Mouse (Mus musculus) Patski (cell line): ENCODE measurements around the gene Gm9903. TPM values are rescaled to one million over a fixed set of nuclear protein-coding genes. Genes with fewer than 3 reads are reported as not detected.
A peak's percentile ranks its signal among the peaks of the same experiment; 100 is the strongest.

Experiments used
- ATAC-seq: fragments of 100-300 bp; one replicate; pipeline ENCODE4 v1.8.0; 2021
- CTCF ChIA-PET: fragments of 350-600 bp; sonication (Branson Sonifier 250); formaldehyde crosslinking; loops from one replicate; lab custom pipeline; 2022; ENCODE audit warnings: inconsistent platforms; lab: Charles Lee
- POLR2A ChIA-PET: fragments of 350-600 bp; sonication (Branson Sonifier 250); formaldehyde crosslinking; loops from one replicate; lab custom pipeline; 2022; ENCODE audit warnings: antibody characterized with exemption, inconsistent platforms; lab: Charles Lee
- DNase-seq: peaks from one replicate; pipeline ENCODE4 v3.0.0-alpha.2; 2011; ENCODE audit warnings: low read depth, low spot score
- H3K27me3 ChIP-seq: fragments of 371-371 bp; one replicate; pipeline ENCODE4 v1.5.1; 2021
- CTCF ChIP-seq: fragments of 100-300 bp; IDR thresholded peaks from one replicate; pipeline ENCODE4 v1.5.1; 2021
- in situ Hi-C: fragments of 300-500 bp; cut with MboI; formaldehyde crosslinking; loops from 3 replicates; pipeline ENCODE4 v1.11.1; 2018; ENCODE audit warnings: low pct_unique_long_range_greater_than_20kb, mixed read lengths
- polyA plus RNA-seq: library from polyadenylated mRNA; unstranded; gene quantifications from one replicate; pipeline ENCODE4 v1.2.3, GENCODE M21; 2021

The Gm9903 gene
- polyA plus RNA-seq, 1 experiment from 2014 or later, result 0.56 TPM

- ATAC-seq, result no peak
- no peaks in the 10 kb centered on the region for H3K27me3 ChIP-seq
Observed at GRCm38 (mm10) chr5:33637606-33638350, 8.1 kb downstream of the Gm9903 start.

GRCm38 (mm10) chr5:33638826-33639225, 9.1 kb downstream of the Gm9903 start:
- DNase-seq (no peak), ATAC-seq (no peak)
- POLR2A ChIA-PET, result interaction anchor here (1.1 to 2.2 kb wide), 4 partner anchors 10 to 18 kb away, joined by 3 to 7 read pairs (median 3); partner anchors contain the start of genes Fam53a, Gm9903 and Slbp
- H3K27me3 ChIP-seq, result no peaks in the 10 kb centered on the region
- TF ChIP-seq CTCF, result no peak
- in situ Hi-C loops, result no loop called here
- CTCF ChIA-PET, result interaction anchor here (0.9 to 2.7 kb wide), 7 partner anchors 9 to 37 kb away, joined by 3 to 9 read pairs (median 6); partner anchors contain the start of gene Slbp

More at GRCm38 (mm10) chr5:33637606-33638350, 8.1 kb downstream of the Gm9903 start:
- TF ChIP-seq CTCF, result no peak
- in situ Hi-C loops, result no loop called here
- ChIA-PET CTCF (interaction anchor here (1.1 to 2.7 kb wide), 5 partner anchors 10 to 35 kb away, joined by 5 to 9 read pairs (median 6); partner anchors contain the start of gene Slbp), POLR2A (interaction anchor here (1.1 to 2.2 kb wide), 4 partner anchors 9 to 19 kb away, joined by 3 to 7 read pairs (median 4); partner anchors contain the start of genes Fam53a, Gm9903 and Slbp)
- no peak for DNase-seq

- ATAC-seq (no peak), DNase-seq (no peak)
- ChIA-PET POLR2A (interaction anchor here (0.8 to 1.4 kb wide), 2 partner anchors 11 to 133 kb away, joined by 3 to 4 read pairs; no protein-coding TSS in a partner anchor), CTCF (interaction anchor here (1.0 to 3.2 kb wide), 4 partner anchors 11 to 97 kb away, joined by 3 to 17 read pairs (median 6); partner anchors contain the start of gene Slbp)
- in situ Hi-C loops, result no loop called here
- peak; percentile 73 for TF ChIP-seq CTCF
- H3K27me3 ChIP-seq, result no peaks in the 10 kb centered on the region
Observed at GRCm38 (mm10) chr5:33640652-33641051, 10.9 kb downstream of the Gm9903 start.

GRCm38 (mm10) chr5:33651017-33651416, 21.3 kb downstream of the Gm9903 start:
- CTCF ChIA-PET, result interaction anchor here (2.5 to 4.0 kb wide), 2 partner anchors 10 to 13 kb away, joined by 8 to 17 read pairs; no protein-coding TSS in a partner anchor
- no peaks in the 10 kb centered on the region for H3K27me3 ChIP-seq
- DNase-seq, result no peak
- POLR2A ChIA-PET, result interaction anchor here (0.6 to 1.8 kb wide), 4 partner anchors 10 to 83 kb away, joined by 3 to 9 read pairs (median 4); partner anchors contain the start of genes Fam53a and Gm9903
- no peak for TF ChIP-seq CTCF
- in situ Hi-C loops, result no loop called here
- ATAC-seq, result no peak

GRCm38 (mm10) chr5:33651541-33651920, 21.8 kb downstream of the Gm9903 start:
- H3K27me3 ChIP-seq, result no peaks in the 10 kb centered on the region
- no peak for DNase-seq
- in situ Hi-C loops, result no loop called here
- ChIA-PET POLR2A (interaction anchor here (0.6 to 1.8 kb wide), 3 partner anchors 10 to 83 kb away, joined by 3 to 9 read pairs (median 4); partner anchors contain the start of genes Fam53a and Gm9903), CTCF (interaction anchor here (1.0 to 4.0 kb wide), 3 partner anchors 10 to 14 kb away, joined by 5 to 17 read pairs (median 8); no protein-coding TSS in a partner anchor)
- ATAC-seq, result no peak
- TF ChIP-seq CTCF, result no peak

GRCm38 (mm10) chr5:33651921-33652782, 22.4 kb downstream of the Gm9903 start, which contains the start of gene Slbp:
Gene Slbp, minus strand, starts transcription at chr5:33652574.
- in situ Hi-C loops, result no loop called here
- POLR2A ChIA-PET, result interaction anchor here (1.5 to 1.8 kb wide), 3 partner anchors 11 to 22 kb away, joined by 3 to 9 read pairs (median 4); partner anchors contain the start of genes Fam53a and Gm9903
- CTCF ChIA-PET, result interaction anchor here (1.0 to 4.0 kb wide), 4 partner anchors 11 to 24 kb away, joined by 3 to 17 read pairs (median 6); no protein-coding TSS in a partner anchor

GRCm38 (mm10) chr5:33652783-33653173, 23.1 kb downstream of the Gm9903 start:
- POLR2A ChIA-PET, result interaction anchor here (0.6 to 1.8 kb wide), 3 partner anchors 14 to 182 kb away, joined by 3 to 9 read pairs (median 4); partner anchors contain the start of genes Fam53a and Gm9903
- no peak for ATAC-seq
- DNase-seq, result no peak
- in situ Hi-C loops, result no loop called here
- CTCF ChIA-PET, result interaction anchor here (1.1 to 4.0 kb wide), 3 partner anchors 11 to 23 kb away, joined by 3 to 17 read pairs (median 6); no protein-coding TSS in a partner anchor
- TF ChIP-seq CTCF, result no peak
- no peaks in the 10 kb centered on the region for H3K27me3 ChIP-seq

More at GRCm38 (mm10) chr5:33651921-33652782, 22.4 kb downstream of the Gm9903 start, which contains the start of gene Slbp:
- ATAC-seq, result peak; percentile 91
- DNase-seq, result peak; percentile 90
- TF ChIP-seq CTCF, result no peak
- no peaks in the 10 kb centered on the region for H3K27me3 ChIP-seq

- ChIA-PET CTCF (interaction anchor here (1.3 to 2.0 kb wide), 2 partner anchors 16 to 22 kb away, joined by 3 to 6 read pairs; no protein-coding TSS in a partner anchor), POLR2A (interaction anchor here (0.6 to 1.2 kb wide), 3 partner anchors 47 to 382 kb away, joined by 5 to 6 read pairs (median 6); no protein-coding TSS in a partner anchor)
- in situ Hi-C loops, result no loop called here
- TF ChIP-seq CTCF, result no peak
- no peak for ATAC-seq
- no peak for DNase-seq
- H3K27me3 ChIP-seq, result no peaks in the 10 kb centered on the region
Observed at GRCm38 (mm10) chr5:33654424-33654823, 24.7 kb downstream of the Gm9903 start.

GRCm38 (mm10) chr5:33655251-33655840, 25.6 kb downstream of the Gm9903 start:
- no peaks in the 10 kb centered on the region for H3K27me3 ChIP-seq
- POLR2A ChIA-PET, result interaction anchor here (0.6 to 1.2 kb wide), 3 partner anchors 48 to 383 kb away, joined by 5 to 6 read pairs (median 6); no protein-coding TSS in a partner anchor
- DNase-seq, result no peak
- ATAC-seq, result no peak
- TF ChIP-seq CTCF, result no peak
- CTCF ChIA-PET, result interaction anchor here (1.3 kb wide), 1 partner anchor 21 kb away, joined by 3 read pairs; no protein-coding TSS in a partner anchor
- in situ Hi-C loops, result no loop called here
